Mouse (Mus musculus): Measurements from ENCODE around the gene Guca2b. TPM values are rescaled to one million over a fixed set of nuclear protein-coding genes. Genes with fewer than 3 reads are reported as not detected.
"Not testable (repeated sequence)": the region's sequence is repeated elsewhere in the genome, so short reads cannot be mapped to it uniquely, and the experiment has no call there.

Gene Guca2b
- polyA plus RNA-seq, 1 experiment from 2014 or later: 6.9 TPM

DNA sequence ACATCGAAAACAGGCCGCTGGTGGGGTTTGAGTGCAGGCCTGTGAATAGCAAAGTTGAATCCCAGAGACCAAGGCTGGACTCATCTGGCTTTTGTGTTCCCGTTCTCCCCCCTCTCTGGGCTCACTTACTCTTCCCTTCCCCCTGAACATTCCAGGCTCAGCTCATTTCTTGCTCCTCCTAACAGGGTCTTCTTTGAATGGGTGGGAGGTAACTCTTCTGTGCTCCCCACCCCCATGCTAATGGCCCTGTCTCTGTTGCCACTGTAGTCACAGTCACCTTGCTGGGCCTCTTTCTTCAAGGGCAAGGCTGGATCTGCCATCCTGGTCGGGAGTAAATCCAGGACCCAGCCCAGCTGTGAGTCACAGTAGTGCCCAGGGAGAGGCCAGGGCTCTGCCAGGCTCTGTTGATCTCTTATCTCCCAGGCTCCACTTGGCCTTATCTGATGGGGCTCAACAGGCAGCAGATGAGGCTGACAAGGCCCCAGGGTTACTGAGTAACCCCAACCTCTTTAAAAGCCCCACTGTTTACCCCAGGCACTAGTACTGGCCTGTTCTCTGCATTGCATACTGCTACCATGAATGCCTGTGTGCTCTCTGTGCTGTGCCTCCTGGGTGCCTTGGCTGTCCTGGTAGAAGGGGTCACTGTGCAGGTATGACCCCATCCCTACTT is 21.4 kb downstream of the Guca2b start, which contains the start of gene Guca2a:
TSS of gene Guca2a (plus strand) at position 529 of the 670 bp plus-strand sequence.
- Histone ChIP-seq H3K27me3 (ENCODE audit: control insufficient read depth, insufficient read depth, low read length) (no peaks in the 10 kb centered on the region), H3K4me2 (ENCODE audit: low read depth, low read length) (no peak within 1 kb of the TSS), H3K9me3 (replicated peaks; ENCODE audit: control insufficient read depth, low read length) (no peaks in the 10 kb centered on the region), H3K9ac (ENCODE audit: low read length) (no peak within 1 kb of the TSS), H3K4me3 (replicated peaks; ENCODE audit: low read length) (no peak within 1 kb of the TSS), H3K36me3 (ENCODE audit: control insufficient read depth, insufficient read depth, low read length) (no peaks in the 10 kb centered on the region), H3K4me1 (ENCODE audit: control insufficient read depth, insufficient read depth, low read length) (no peaks in the 10 kb centered on the region), H3K27ac (ENCODE audit: low read length) (no peak within 1 kb of the TSS)
- peak; percentile 61; the same call in 1 of the 2 replicates for ATAC-seq (ENCODE audit: insufficient read depth, low FRiP score)
- WGBS: 65% methylated on average over 4 of the region's 4 CpGs

DNA sequence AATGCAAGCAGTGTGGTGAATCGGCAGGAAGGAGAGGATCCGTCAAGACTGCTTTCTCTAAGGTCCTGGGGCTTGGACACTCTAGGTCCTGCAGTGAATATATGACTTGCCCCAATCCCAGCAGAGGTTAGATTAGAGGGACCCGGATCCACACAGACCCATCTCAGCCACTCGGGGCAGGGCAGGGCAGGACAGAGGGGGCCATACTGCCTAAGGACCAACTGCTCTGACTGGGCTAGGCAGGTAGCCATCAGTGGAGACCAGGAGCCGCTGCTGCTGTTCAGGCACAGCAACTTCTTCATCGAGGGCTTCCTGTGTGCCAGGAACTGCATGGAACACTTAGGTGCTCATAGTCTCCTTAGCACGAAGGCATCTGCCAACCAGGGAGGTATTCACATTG is 22.0 kb downstream of the Guca2b start:
- no peak overlapping the region for H3K9ac ChIP-seq (ENCODE audit: low read length)
- no peaks in the 10 kb centered on the region for H3K27me3 ChIP-seq (ENCODE audit: control insufficient read depth, insufficient read depth, low read length)
- H3K36me3 ChIP-seq (ENCODE audit: control insufficient read depth, insufficient read depth, low read length): no peaks in the 10 kb centered on the region
- H3K4me1 ChIP-seq (ENCODE audit: control insufficient read depth, insufficient read depth, low read length): no peaks in the 10 kb centered on the region; the same call in 1 of the 2 replicates
- WGBS: 75% methylated on average over 7 of the region's 7 CpGs
- H3K4me2 ChIP-seq (ENCODE audit: low read depth, low read length): no peak overlapping the region
- H3K4me3 ChIP-seq (replicated peaks; ENCODE audit: low read length): no peak overlapping the region
- no peak overlapping the region for H3K27ac ChIP-seq (ENCODE audit: low read length)
- no peaks in the 10 kb centered on the region for H3K9me3 ChIP-seq (replicated peaks; ENCODE audit: control insufficient read depth, low read length)
- ATAC-seq (ENCODE audit: insufficient read depth, low FRiP score): no peak

DNA sequence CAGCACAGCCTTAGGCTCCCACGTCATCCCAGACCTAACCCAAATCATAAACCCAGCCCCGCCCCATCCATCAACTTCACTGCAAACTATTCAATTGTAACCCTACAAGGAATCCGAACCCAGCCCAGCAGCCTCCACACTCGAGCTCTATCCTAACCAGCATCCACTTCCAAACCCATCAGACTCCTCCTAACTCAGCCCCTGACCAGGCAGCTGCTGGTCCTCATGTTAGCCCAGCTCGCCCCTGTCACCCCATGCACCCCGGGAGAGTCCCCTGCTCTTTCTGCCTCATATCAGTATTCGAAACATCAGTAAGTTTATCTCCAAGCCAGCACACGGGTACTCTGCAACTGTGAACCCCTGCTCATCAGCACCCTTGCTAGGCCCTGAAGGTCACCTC is 23.1 kb downstream of the Guca2b start:
- no peak overlapping the region for H3K4me2 ChIP-seq (ENCODE audit: low read depth, low read length)
- H3K9ac ChIP-seq (ENCODE audit: low read length): no peak overlapping the region
- H3K4me1 ChIP-seq (ENCODE audit: control insufficient read depth, insufficient read depth, low read length): no peaks in the 10 kb centered on the region; the same call in 1 of the 2 replicates
- WGBS: 66% methylated on average over 8 of the region's 8 CpGs
- no peak for ATAC-seq (ENCODE audit: insufficient read depth, low FRiP score)
- no peaks in the 10 kb centered on the region for H3K9me3 ChIP-seq (replicated peaks; ENCODE audit: control insufficient read depth, low read length)
- no peaks in the 10 kb centered on the region for H3K27me3 ChIP-seq (ENCODE audit: control insufficient read depth, insufficient read depth, low read length)
- H3K36me3 ChIP-seq (ENCODE audit: control insufficient read depth, insufficient read depth, low read length): no peaks in the 10 kb centered on the region
- H3K27ac ChIP-seq (ENCODE audit: low read length): no peak overlapping the region
- no peak overlapping the region for H3K4me3 ChIP-seq (replicated peaks; ENCODE audit: low read length)

DNA sequence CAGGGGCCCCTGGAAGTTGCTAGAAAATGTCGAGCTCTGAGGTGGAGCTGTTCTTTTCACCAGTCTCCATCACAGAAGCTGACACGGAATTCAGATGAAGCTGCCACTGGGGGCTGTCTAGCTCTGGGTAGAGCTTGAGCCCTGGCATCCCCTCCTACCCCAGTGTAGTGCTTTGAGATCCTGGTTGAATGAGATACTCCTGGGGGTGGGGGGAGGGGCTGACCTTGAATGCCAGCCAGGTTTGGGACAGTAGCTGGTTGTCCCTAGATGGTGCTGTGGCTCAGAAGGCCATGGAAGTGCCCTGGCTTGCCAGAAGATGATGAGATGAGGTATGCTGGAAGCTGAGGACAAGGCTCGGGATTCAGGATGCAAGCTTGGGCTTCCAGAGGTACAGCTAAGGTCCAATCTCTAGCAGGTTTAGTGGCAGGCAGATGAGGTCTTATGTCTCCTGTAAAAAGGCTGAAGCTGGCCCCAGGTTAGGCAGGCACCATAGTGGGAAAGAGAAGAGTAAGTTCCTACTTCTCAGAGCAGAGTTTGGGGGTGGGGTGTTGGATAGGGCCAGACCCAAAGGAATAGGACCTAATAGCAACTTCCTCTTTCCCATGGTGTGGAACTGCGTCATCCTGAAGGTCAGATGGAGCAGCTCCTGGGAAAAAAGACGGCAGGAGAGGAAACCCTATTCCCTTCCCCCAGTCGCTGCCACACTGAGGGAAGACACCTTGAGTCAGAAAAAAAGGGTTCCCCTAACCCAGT is 23.7 kb downstream of the Guca2b start:
- no peaks in the 10 kb centered on the region for H3K27me3 ChIP-seq (ENCODE audit: control insufficient read depth, insufficient read depth, low read length)
- WGBS: 55% methylated on average over 6 of the region's 6 CpGs
- H3K9me3 ChIP-seq (replicated peaks; ENCODE audit: control insufficient read depth, low read length): no peaks in the 10 kb centered on the region
- no peaks in the 10 kb centered on the region for H3K36me3 ChIP-seq (ENCODE audit: control insufficient read depth, insufficient read depth, low read length)
- H3K9ac ChIP-seq (ENCODE audit: low read length): no peak overlapping the region
- ATAC-seq (ENCODE audit: insufficient read depth, low FRiP score): no peak
- no peak overlapping the region for H3K4me3 ChIP-seq (replicated peaks; ENCODE audit: low read length)
- no peak overlapping the region for H3K27ac ChIP-seq (ENCODE audit: low read length)
- no peak overlapping the region for H3K4me2 ChIP-seq (ENCODE audit: low read depth, low read length)
- no peaks in the 10 kb centered on the region; the same call in 1 of the 2 replicates for H3K4me1 ChIP-seq (ENCODE audit: control insufficient read depth, insufficient read depth, low read length)

DNA sequence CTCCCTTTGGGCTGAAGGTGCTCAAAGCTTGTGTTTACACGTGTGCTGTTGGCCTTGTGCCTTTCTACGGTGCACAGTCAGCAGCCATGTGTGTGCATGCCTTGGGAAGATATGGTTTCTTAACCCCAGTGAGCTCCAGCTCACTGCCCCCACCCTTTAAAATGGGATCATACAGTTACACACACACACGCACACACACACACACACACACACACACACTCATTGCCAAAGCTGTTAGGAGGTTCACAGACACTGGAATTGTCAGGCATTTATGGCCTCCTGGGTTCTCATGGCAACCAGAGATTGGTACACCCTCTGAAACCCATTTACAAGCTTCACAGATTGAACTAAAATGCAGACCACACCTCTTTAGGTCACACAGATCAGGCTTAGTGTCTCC is 24.8 kb downstream of the Guca2b start:
- Histone ChIP-seq H3K4me1 (ENCODE audit: control insufficient read depth, insufficient read depth, low read length) (no peaks in the 10 kb centered on the region; the same call in 1 of the 2 replicates), H3K9me3 (replicated peaks; ENCODE audit: control insufficient read depth, low read length) (no peaks in the 10 kb centered on the region), H3K27me3 (ENCODE audit: control insufficient read depth, insufficient read depth, low read length) (no peaks in the 10 kb centered on the region), H3K4me2 (ENCODE audit: low read depth, low read length) (no peak overlapping the region), H3K27ac (ENCODE audit: low read length) (no peak overlapping the region), H3K36me3 (ENCODE audit: control insufficient read depth, insufficient read depth, low read length) (no peaks in the 10 kb centered on the region), H3K9ac (ENCODE audit: low read length) (no peak overlapping the region), H3K4me3 (replicated peaks; ENCODE audit: low read length) (no peak overlapping the region)
- 85% methylated on average over 3 of the region's 3 CpGs for WGBS
- no peak for ATAC-seq (ENCODE audit: insufficient read depth, low FRiP score)

DNA sequence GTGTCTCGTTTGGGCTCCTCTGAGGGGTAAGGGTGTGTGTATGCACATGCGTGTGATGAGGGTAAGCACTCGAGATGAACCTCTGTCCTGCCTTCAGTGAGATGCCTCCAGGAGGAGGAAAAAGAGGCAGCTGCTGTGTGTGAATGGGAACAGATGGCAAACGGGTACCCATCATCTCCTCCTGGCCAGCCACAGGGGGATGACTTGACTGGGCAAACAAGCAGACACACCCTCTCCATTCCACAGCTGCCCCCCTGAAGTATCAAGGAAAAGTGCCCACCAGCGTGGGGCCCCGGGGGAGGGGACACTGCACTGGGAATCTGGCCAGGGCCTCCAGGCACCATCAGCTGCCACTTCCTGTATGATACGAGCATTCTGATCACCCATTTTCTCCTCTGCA is 25.4 kb downstream of the Guca2b start:
- no peaks in the 10 kb centered on the region for H3K27me3 ChIP-seq (ENCODE audit: control insufficient read depth, insufficient read depth, low read length)
- no peak overlapping the region for H3K9ac ChIP-seq (ENCODE audit: low read length)
- no peaks in the 10 kb centered on the region for H3K9me3 ChIP-seq (replicated peaks; ENCODE audit: control insufficient read depth, low read length)
- no peaks in the 10 kb centered on the region for H3K36me3 ChIP-seq (ENCODE audit: control insufficient read depth, insufficient read depth, low read length)
- no peak overlapping the region for H3K27ac ChIP-seq (ENCODE audit: low read length)
- H3K4me2 ChIP-seq (ENCODE audit: low read depth, low read length): no peak overlapping the region
- H3K4me1 ChIP-seq (ENCODE audit: control insufficient read depth, insufficient read depth, low read length): no peaks in the 10 kb centered on the region; the same call in 1 of the 2 replicates
- no peak for ATAC-seq (ENCODE audit: insufficient read depth, low FRiP score)
- 73% methylated on average over 7 of the region's 7 CpGs for WGBS
- no peak overlapping the region for H3K4me3 ChIP-seq (replicated peaks; ENCODE audit: low read length)

DNA sequence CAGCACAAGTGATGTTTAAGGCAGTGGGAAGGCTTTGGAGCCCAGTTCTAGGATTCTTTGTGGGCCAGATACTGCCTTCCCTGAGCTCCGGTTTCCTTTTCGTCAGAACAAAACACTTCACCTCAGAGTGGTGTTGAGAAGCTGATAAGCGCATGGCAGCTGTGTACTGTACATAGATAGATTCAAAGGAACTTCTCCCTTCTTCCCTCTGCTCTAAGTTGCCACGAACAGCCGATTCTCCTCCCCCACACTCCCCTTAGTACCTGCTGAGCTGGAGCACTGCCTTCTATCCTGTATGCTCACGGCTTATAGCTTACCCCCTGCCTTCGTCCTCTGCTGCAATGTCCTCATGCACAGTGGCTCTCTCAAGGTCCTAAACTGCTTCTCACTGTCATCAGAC is 26.0 kb downstream of the Guca2b start:
- Histone ChIP-seq H3K27me3 (ENCODE audit: control insufficient read depth, insufficient read depth, low read length) (no peaks in the 10 kb centered on the region), H3K27ac (ENCODE audit: low read length) (no peak overlapping the region), H3K9me3 (replicated peaks; ENCODE audit: control insufficient read depth, low read length) (no peaks in the 10 kb centered on the region), H3K9ac (ENCODE audit: low read length) (no peak overlapping the region), H3K4me2 (ENCODE audit: low read depth, low read length) (no peak overlapping the region), H3K4me3 (replicated peaks; ENCODE audit: low read length) (no peak overlapping the region), H3K4me1 (ENCODE audit: control insufficient read depth, insufficient read depth, low read length) (no peaks in the 10 kb centered on the region; the same call in 1 of the 2 replicates), H3K36me3 (ENCODE audit: control insufficient read depth, insufficient read depth, low read length) (no peaks in the 10 kb centered on the region)
- WGBS: 61% methylated on average over 7 of the region's 7 CpGs
- no peak for ATAC-seq (ENCODE audit: insufficient read depth, low FRiP score)

DNA sequence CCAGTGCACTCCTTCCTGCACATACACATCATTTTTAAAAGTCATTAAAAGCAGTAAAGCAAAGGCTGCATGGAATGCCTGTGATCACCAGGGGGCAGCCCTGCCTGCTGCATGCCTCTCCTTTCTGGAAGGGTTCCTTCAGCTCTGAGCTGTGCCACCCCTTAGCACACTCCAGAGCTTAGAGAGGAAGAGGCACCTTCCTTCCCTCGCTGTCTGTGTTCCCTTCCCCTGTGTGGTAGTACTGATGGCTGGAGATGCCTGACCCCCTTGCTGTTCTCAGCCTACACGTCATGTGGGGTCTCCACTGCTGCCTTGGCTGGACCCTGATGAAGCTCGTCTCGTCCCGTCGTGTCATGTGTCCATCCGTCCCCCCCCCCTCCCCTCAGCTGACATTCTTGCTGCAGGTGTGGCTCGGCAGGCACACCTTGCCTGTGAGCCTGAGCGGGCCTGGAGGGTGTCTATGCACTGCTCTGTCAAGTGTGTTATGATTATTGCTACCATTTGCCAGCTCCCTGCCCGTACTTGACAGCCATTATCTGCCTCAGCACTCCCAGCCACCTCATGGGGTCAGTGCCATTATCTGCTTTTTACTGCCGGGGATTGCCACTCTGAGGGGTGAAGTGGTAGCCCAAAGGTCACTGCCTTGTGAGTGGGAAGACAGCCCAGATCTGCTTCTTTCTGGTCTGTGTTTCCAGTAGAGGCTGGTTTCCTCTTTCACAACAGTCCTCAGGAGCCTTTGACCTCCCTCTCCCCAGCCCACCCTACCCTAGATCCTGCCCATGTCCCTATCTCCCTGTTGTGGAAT is 27.4 kb downstream of the Guca2b start:
- Histone ChIP-seq H3K9me3 (replicated peaks; ENCODE audit: control insufficient read depth, low read length) (no peaks in the 10 kb centered on the region), H3K4me3 (replicated peaks; ENCODE audit: low read length) (no peak overlapping the region), H3K36me3 (ENCODE audit: control insufficient read depth, insufficient read depth, low read length) (no peaks in the 10 kb centered on the region), H3K4me2 (ENCODE audit: low read depth, low read length) (no peak overlapping the region), H3K9ac (ENCODE audit: low read length) (no peak overlapping the region), H3K4me1 (ENCODE audit: control insufficient read depth, insufficient read depth, low read length) (no peaks in the 10 kb centered on the region; the same call in 1 of the 2 replicates), H3K27ac (ENCODE audit: low read length) (0 out of 2 replicates have a peak overlapping the region, but pooled peaks have one; percentile 4), H3K27me3 (ENCODE audit: control insufficient read depth, insufficient read depth, low read length) (no peaks in the 10 kb centered on the region)
- ATAC-seq (ENCODE audit: insufficient read depth, low FRiP score): peak; percentile 50; the same call in 1 of the 2 replicates
- WGBS: 49% methylated on average over 11 of the region's 11 CpGs

DNA sequence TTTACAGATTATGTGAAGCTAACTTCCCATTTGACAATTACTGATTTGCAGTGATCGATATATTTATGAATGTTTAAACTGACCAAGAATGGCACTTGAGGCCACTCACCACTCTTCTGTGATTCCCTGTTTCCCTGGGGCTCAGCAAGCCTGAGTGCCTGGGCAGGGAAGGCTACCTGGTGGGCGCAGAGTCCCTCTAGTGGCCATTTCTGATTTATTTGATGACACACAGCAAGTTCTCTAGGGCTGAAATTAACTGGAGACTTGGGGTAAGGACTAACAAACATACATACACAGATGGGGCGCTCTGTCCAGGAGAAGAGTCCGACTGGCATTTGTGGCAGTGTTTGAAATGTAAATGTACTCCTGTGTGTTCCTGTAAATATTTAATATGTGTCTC is 30.4 kb downstream of the Guca2b start:
- H3K27ac ChIP-seq (ENCODE audit: low read length); H3K4me1 ChIP-seq (ENCODE audit: control insufficient read depth, insufficient read depth, low read length); H3K9ac ChIP-seq (ENCODE audit: low read length); ATAC-seq (ENCODE audit: insufficient read depth, low FRiP score); H3K4me2 ChIP-seq (ENCODE audit: low read depth, low read length); H3K4me3 ChIP-seq (replicated peaks; ENCODE audit: low read length); H3K27me3 ChIP-seq (ENCODE audit: control insufficient read depth, insufficient read depth, low read length); H3K36me3 ChIP-seq (ENCODE audit: control insufficient read depth, insufficient read depth, low read length); H3K9me3 ChIP-seq (replicated peaks; ENCODE audit: control insufficient read depth, low read length): not testable (repeated sequence)
- 85% methylated on average over 3 of the region's 4 CpGs for WGBS
